Mouse (Mus musculus) common myeloid progenitor, adult 5-6 weeks (primary cell): ENCODE data around the gene Casp8. TPM values are rescaled to one million over a fixed set of nuclear protein-coding genes. Genes with fewer than 3 reads are reported as not detected.
"Not testable (repeated sequence)": the region's sequence is repeated elsewhere in the genome, so short reads cannot be mapped to it uniquely, and the experiment has no call there.

Experiments
- ATAC-seq: replicated peaks from 2 replicates; pipeline ENCODE4 v1.8.0; 2016; ENCODE audit warnings: low read depth, mild to moderate bottlenecking, moderate TSS enrichment, inconsistent platforms; ENCODE audit not compliant: poor library complexity, severe bottlenecking
- total RNA-seq: library from RNA; stranded (forward); fragments of 200-1000, 187-1606 nt; gene quantifications from 2 replicates; pipeline ENCODE4 v1.2.3, GENCODE M21; 2017

The Casp8 gene
- total RNA-seq, 1 experiment from 2014 or later = 112 TPM

GRCm38 (mm10) chr1:58891481-58892170 is 96.5 kb downstream of the Casp8 start:
- not testable (repeated sequence) for ATAC-seq

GRCm38 (mm10) chr1:58892386-58892785 is 97.2 kb downstream of the Casp8 start:
- not testable (repeated sequence) for ATAC-seq

Other genes with a start within 250 kb of the Casp8 start
- gene Fam126b, start 209.1 kb upstream of the Casp8 start, total RNA-seq = 13.1 and 13.9 TPM in 2 replicates
- gene Ndufb3, start 209.0 kb upstream of the Casp8 start, total RNA-seq = 84.0 and 90.8 TPM in 2 replicates
- gene Als2cr12, start 99.4 kb upstream of the Casp8 start, total RNA-seq = not detected in 2 replicates
- gene Cflar, start 83.9 kb upstream of the Casp8 start, total RNA-seq = 80.7 and 80.8 TPM in 2 replicates
- 21.3 and 33.3 TPM in 2 replicates for gene Trak2, start 178.1 kb downstream of the Casp8 start, total RNA-seq
- 7.9 and 13.1 TPM in 2 replicates for gene Stradb, start 178.1 kb downstream of the Casp8 start, total RNA-seq